Mouse (Mus musculus) ES-E14 (cell line): Measurements from ENCODE around the gene Mapre1.

Experiments used
- CHD2 ChIP-seq: IDR thresholded peaks from 2 replicates; pipeline ENCODE4 v1.6.1; 2014; ENCODE audit warnings: mild to moderate bottlenecking, low read depth, low read length, inconsistent platforms
- HCFC1 ChIP-seq: IDR thresholded peaks from 2 replicates; pipeline ENCODE4 v1.6.1; 2012; ENCODE audit warnings: low read length, inconsistent platforms, borderline replicate concordance; ENCODE audit not compliant: insufficient read depth
- ZC3H11A ChIP-seq: IDR thresholded peaks from 2 replicates; pipeline ENCODE4 v1.6.1; 2012; ENCODE audit warnings: low read depth, mild to moderate bottlenecking, inconsistent platforms, low read length, borderline replicate concordance

- TF ChIP-seq ZC3H11A: no peak
- TF ChIP-seq HCFC1: no peak
- TF ChIP-seq CHD2: no peak
Measured at GRCm38 (mm10) chr2:153747994-153748393, 6.9 kb downstream of the Mapre1 start.
